Mouse (Mus musculus) stomach, postnatal 0 days (tissue): ENCODE measurements around the gene Olfr1120. TPM values are rescaled to one million over a fixed set of nuclear protein-coding genes. Genes with fewer than 3 reads are reported as not detected.
A peak's percentile ranks its signal among the peaks of the same experiment; 100 is the strongest.
"Not testable (repeated sequence)": the region's sequence is repeated elsewhere in the genome, so short reads cannot be mapped to it uniquely, and the experiment has no call there.

ENCODE experiments used
- ATAC-seq: fragments of 200-750 bp; cut with Nextera tagmentation; 2 replicates; pipeline ENCODE4 v1.8.0; 2017; ENCODE audit not compliant: low FRiP score, low TSS enrichment
- DNase-seq: peaks from one replicate; pipeline ENCODE4 v3.0.0-alpha.2; 2016; ENCODE audit warnings: low spot score
- H3K27ac ChIP-seq: fragments of 300-500 bp; sonication (generic); replicated peaks from 2 replicates; pipeline ENCODE4 v1.5.1; 2014; ENCODE audit warnings: mild to moderate bottlenecking, control low read depth
- H3K27me3 ChIP-seq: fragments of 300-500 bp; sonication (generic); 2 replicates; pipeline ENCODE4 v1.6.1; 2014; ENCODE audit warnings: low read length; ENCODE audit not compliant: control insufficient read depth, insufficient read depth
- H3K36me3 ChIP-seq: fragments of 300-500 bp; sonication (generic); 2 replicates; pipeline ENCODE4 v1.6.1; 2014; ENCODE audit warnings: low read length, mixed read lengths; ENCODE audit not compliant: control insufficient read depth, insufficient read depth
- H3K4me1 ChIP-seq: fragments of 300-500 bp; sonication (generic); replicated peaks from 2 replicates; pipeline ENCODE4 v1.6.1; 2014; ENCODE audit warnings: antibody characterized with exemption; ENCODE audit not compliant: control insufficient read depth, insufficient read depth
- H3K4me2 ChIP-seq: fragments of 300-500 bp; sonication (generic); replicated peaks from 2 replicates; pipeline ENCODE4 v1.6.1; 2014; ENCODE audit warnings: low read depth, mild to moderate bottlenecking, control low read depth, moderate library complexity
- H3K4me3 ChIP-seq: fragments of 300-500 bp; sonication (generic); 2 replicates; pipeline ENCODE4 v1.5.1; 2014; ENCODE audit warnings: low read depth, low read length, control low read depth
- H3K9ac ChIP-seq: fragments of 300-500 bp; sonication (generic); 2 replicates; pipeline ENCODE4 v1.6.1; 2014; ENCODE audit warnings: mild to moderate bottlenecking, low read length, control low read depth, mixed read lengths
- H3K9me3 ChIP-seq: fragments of 300-500 bp; sonication (generic); 2 replicates; pipeline ENCODE4 v1.6.1; 2016; ENCODE audit warnings: low read length; ENCODE audit not compliant: control insufficient read depth
- CTCF ChIP-seq: IDR thresholded peaks from 2 replicates; pipeline ENCODE4 v1.5.1; 2016; ENCODE audit warnings: antibody characterized with exemption, low read depth, mild to moderate bottlenecking, moderate library complexity
- EP300 ChIP-seq: optimal IDR thresholded peaks from 2 replicates; pipeline ENCODE3; 2016; ENCODE audit warnings: antibody characterized with exemption
- WGBS: fragments of 180-500 bp; shearing (Covaris S2); extraction: QIAGEN DNeasy Blood & Tissue Kit; methylation state at CpG from one replicate; pipeline ENCODE4 v1.1.7; 2014; 5-methylcytosine and 5-hydroxymethylcytosine counted together
- polyA plus RNA-seq: library from polyadenylated mRNA; unstranded; fragments of >200 nt; fragmentation: Nextera tagmentation; extraction: Ambion mirVana; gene quantifications from 2 replicates; pipeline ENCODE4 v1.2.1, GENCODE M21; 2015

Gene Olfr1120
- polyA plus RNA-seq, 1 experiment from 2014 or later = not detected

DNA sequence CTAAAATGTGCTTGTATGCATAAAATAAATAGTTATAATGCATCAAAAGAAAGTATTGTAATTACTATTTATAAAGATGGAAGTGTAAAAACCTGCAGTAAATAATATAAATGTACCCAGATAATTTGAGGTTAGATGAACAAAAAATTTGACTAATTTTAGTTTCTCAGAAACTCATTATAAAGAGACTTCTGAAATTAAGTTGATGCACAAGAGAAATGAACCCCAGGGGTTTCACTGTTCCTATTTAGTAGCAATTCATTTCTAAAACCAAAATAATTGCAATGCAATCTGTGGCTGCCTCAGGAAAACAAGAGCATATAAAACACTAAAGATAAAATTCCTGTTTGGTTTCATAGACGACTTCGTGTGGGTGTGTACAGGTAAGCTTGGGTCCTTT lies 30.9 kb downstream of the Olfr1120 start, which contains the start of gene Olfr1122:
TSS of gene Olfr1122 (plus strand) at position 301 of the 400 bp plus-strand sequence.
- Histone ChIP-seq H3K36me3 (no peaks in the 10 kb centered on the region), H3K27ac (no peak within 1 kb of the TSS), H3K4me2 (no peak within 1 kb of the TSS), H3K4me3 (no peak within 1 kb of the TSS), H3K9ac (no peak within 1 kb of the TSS), H3K4me1 (no peaks in the 10 kb centered on the region), H3K27me3 (no peaks in the 10 kb centered on the region), H3K9me3 (no peaks in the 10 kb centered on the region)
- DNase-seq (no peak), ATAC-seq (no peak)
- 45% methylated on average over 2 of the region's 2 CpGs for WGBS
- TF ChIP-seq EP300 = no peak
- no peak for TF ChIP-seq CTCF

DNA sequence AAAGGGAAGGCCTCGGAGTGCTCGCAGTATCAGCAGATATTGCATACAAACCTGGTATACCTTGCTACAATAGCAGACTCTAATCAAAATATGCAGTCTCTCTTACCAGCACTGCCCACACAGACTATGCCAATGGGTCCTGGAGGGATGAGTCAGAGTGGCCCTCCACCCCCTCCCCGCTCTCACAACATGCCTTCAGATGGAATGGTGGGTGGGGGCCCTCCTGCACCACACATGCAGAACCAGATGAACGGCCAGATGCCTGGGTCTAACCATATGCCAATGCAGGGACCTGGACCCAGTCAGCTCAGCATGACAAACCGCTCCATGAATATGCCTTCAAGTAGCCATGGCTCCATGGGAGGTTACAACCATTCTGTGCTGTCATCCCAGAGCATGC lies 39.0 kb downstream of the Olfr1120 start:
- DNase-seq, H3K27ac ChIP-seq, H3K27me3 ChIP-seq, H3K36me3 ChIP-seq, ATAC-seq, H3K9ac ChIP-seq, H3K9me3 ChIP-seq, H3K4me1 ChIP-seq, H3K4me2 ChIP-seq, H3K4me3 ChIP-seq: not testable (repeated sequence)
- WGBS = 86% methylated on average over 5 of the region's 5 CpGs

DNA sequence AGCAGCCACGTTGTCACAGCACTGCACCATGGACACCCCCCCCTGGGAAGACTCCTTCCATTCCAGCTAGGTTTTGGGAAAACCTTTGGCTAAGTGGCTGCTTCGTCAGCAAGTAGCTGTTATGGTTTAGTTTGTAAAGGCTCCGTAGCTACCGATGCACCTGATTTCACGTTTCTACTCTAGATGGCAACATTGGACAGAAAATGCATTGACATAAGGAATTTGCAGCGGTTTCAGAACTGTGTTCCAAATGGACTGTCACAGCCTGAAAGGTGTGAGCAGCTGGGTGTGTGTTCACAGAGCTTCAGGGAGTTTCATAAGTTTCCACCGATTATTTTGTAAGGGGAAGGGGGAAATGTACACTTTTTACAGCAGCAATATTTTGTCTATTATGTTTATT lies 40.1 kb downstream of the Olfr1120 start:
- H3K27me3 ChIP-seq, H3K4me2 ChIP-seq, H3K9ac ChIP-seq, H3K36me3 ChIP-seq, H3K4me3 ChIP-seq, H3K9me3 ChIP-seq, DNase-seq, ATAC-seq, H3K4me1 ChIP-seq, H3K27ac ChIP-seq: not testable (repeated sequence)
- WGBS = 64% methylated on average over 7 of the region's 7 CpGs
- peak; percentile 8; the same call in 1 of the 2 replicates for TF ChIP-seq CTCF

Other genes starting within 250 kb of the Olfr1120 start
- not detected in 2 replicates for gene Olfr259, start 240.2 kb upstream of the Olfr1120 start, polyA plus RNA-seq
- not detected in 2 replicates for gene Olfr1110, start 214.5 kb upstream of the Olfr1120 start, polyA plus RNA-seq
- not detected in 2 replicates for gene Olfr1111, start 202.2 kb upstream of the Olfr1120 start, polyA plus RNA-seq
- gene Olfr1112, start 167.0 kb upstream of the Olfr1120 start, polyA plus RNA-seq = not detected in 2 replicates
- not detected in 2 replicates for gene Olfr1113, start 145.8 kb upstream of the Olfr1120 start, polyA plus RNA-seq
- gene Olfr1115, start 106.8 kb upstream of the Olfr1120 start, polyA plus RNA-seq = not detected in 2 replicates
- gene Olfr1116, start 87.3 kb upstream of the Olfr1120 start, polyA plus RNA-seq = 0.01 TPM in 1 of 2 replicates, not detected in the other
- not detected in 2 replicates for gene Olfr1118, start 47.2 kb upstream of the Olfr1120 start, polyA plus RNA-seq
- gene Olfr1121, start 15.1 kb downstream of the Olfr1120 start, polyA plus RNA-seq = not detected in 2 replicates
- gene Olfr1122, start 31.0 kb downstream of the Olfr1120 start, polyA plus RNA-seq = not detected in 2 replicates
- gene Olfr1123, start 61.8 kb downstream of the Olfr1120 start, polyA plus RNA-seq = not detected in 2 replicates
- gene Olfr1124, start 75.5 kb downstream of the Olfr1120 start, polyA plus RNA-seq = 0.05 TPM in 1 of 2 replicates, not detected in the other
- gene Olfr1126, start 99.1 kb downstream of the Olfr1120 start, polyA plus RNA-seq = not detected in 2 replicates
- not detected in 2 replicates for gene Pramel7, start 142.3 kb downstream of the Olfr1120 start, polyA plus RNA-seq
- not detected in 2 replicates for gene Pramel6, start 151.8 kb downstream of the Olfr1120 start, polyA plus RNA-seq
- gene Olfr153, start 177.0 kb downstream of the Olfr1120 start, polyA plus RNA-seq = not detected in 2 replicates
- not detected in 2 replicates for gene Olfr1128, start 190.7 kb downstream of the Olfr1120 start, polyA plus RNA-seq
- gene Olfr1129, start 219.1 kb downstream of the Olfr1120 start, polyA plus RNA-seq = not detected in 2 replicates